Mouse (Mus musculus): Measurements from ENCODE around the gene Nfkbia.

DNA sequence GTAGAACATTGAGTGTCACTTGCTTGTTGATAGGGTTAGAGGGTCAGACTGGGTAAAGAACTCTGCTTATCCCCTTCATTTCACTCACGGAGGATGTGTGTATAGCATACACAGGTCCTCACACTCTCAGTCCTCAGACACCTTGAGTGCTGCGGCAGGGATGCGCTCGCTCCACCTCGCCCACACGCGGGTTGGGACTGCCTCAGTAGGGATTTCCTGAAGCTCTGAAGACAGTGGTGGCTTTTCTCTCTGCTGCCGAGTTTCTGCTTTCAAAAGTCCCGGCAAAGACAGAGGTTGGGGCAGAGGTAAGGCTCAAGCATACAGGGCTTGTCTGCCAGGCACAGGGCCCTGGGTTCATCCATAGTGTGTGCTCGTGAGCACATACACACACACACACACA is 9.7 kb downstream of the Nfkbia start:
- TF ChIP-seq CTCF (IDR thresholded peaks at IDR 0.05; ENCODE audit: low read depth) (no peak), EP300 (IDR thresholded peaks at IDR 0.05; ENCODE audit: low read depth) (no peak)
